Mouse (Mus musculus) E14TG2a.4 (cell line): ENCODE measurements around the gene Mrpl10.
A peak's percentile ranks its signal among the peaks of the same experiment; 100 is the strongest.

Experiments
- H3K27me3 ChIP-seq: 2 replicates; pipeline ENCODE4 v1.6.1; 2014; ENCODE audit warnings: low read length, control low read depth; ENCODE audit not compliant: insufficient read depth
- H3K36me3 ChIP-seq: 2 replicates; pipeline ENCODE4 v1.6.1; 2014; ENCODE audit warnings: low read length, control low read depth; ENCODE audit not compliant: insufficient read depth
- H3K4me1 ChIP-seq: replicated peaks from 2 replicates; pipeline ENCODE4 v1.6.1; 2014; ENCODE audit warnings: low read depth, low read length, control low read depth
- H3K4me3 ChIP-seq: replicated peaks from 2 replicates; pipeline ENCODE4 v1.5.1; 2014; ENCODE audit warnings: mild to moderate bottlenecking, low read length
- H3K9me3 ChIP-seq: 2 replicates; pipeline ENCODE4 v1.6.1; 2014; ENCODE audit warnings: low read length, control low read depth
- CTCF ChIP-seq: conservative IDR thresholded peaks from 2 replicates; pipeline ENCODE4 v1.5.1; 2014; ENCODE audit warnings: low read length
- NANOG ChIP-seq: IDR thresholded peaks from 2 replicates; pipeline ENCODE4 v1.6.1; 2014; ENCODE audit warnings: borderline replicate concordance, low read length, mixed read lengths
- POU5F1 ChIP-seq: IDR thresholded peaks from 2 replicates; pipeline ENCODE4 v1.6.1; 2014; ENCODE audit warnings: low read length, borderline replicate concordance

Mrpl10 gene

GRCm38 (mm10) chr11:97098791-97099190, 57.4 kb downstream of the Mrpl10 start:
- TF ChIP-seq POU5F1, result no peak
- TF ChIP-seq NANOG, result no peak
- TF ChIP-seq CTCF, result no peak
- Histone ChIP-seq H3K27me3 (peaks cover 64% of the 10 kb centered on the region), H3K36me3 (no peaks in the 10 kb centered on the region), H3K4me3 (peak overlapping the region; percentile 69), H3K9me3 (no peaks in the 10 kb centered on the region), H3K4me1 (peaks cover 14% of the 10 kb centered on the region)
